Mouse (Mus musculus) skeletal muscle tissue, adult 2 months (tissue): ENCODE measurements around the gene Mettl11b.

ENCODE experiments used
- DNase-seq: peaks from one replicate; pipeline ENCODE4 v3.0.0-alpha.2; 2012; ENCODE audit warnings: low read depth, low spot score

Mettl11b gene

DNA sequence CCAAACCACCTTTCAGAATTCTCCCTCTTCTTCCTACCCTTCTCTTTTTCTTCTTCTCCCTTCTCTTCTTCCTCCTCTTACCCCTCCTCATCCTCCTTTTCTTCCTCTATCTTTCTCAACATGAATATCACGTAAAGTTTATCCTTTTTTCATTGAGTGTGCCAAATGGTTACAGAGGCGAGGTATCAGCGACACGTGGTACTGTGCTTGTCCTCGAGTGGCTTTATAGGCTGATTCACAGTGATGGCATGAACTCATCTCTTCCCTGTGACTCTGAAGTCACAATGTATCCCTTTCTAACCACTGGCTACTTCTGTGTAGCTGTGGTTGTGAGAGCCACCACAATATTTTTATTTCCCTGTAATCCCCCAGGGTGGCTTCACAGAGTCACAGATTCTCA lies 68.6 kb downstream of the Mettl11b start:
- DNase-seq, result no peak
